Mouse (Mus musculus) lung, postnatal 0 days (tissue): ENCODE measurements around the gene Lrp11.

ENCODE experiments used
- CTCF ChIP-seq: IDR thresholded peaks from 2 replicates; pipeline ENCODE4 v1.5.1; 2016; ENCODE audit warnings: antibody characterized with exemption, mild to moderate bottlenecking
- EP300 ChIP-seq: IDR thresholded peaks from 2 replicates; pipeline ENCODE4 v1.6.1; 2016; ENCODE audit warnings: antibody characterized with exemption, mild to moderate bottlenecking, control low read depth

DNA sequence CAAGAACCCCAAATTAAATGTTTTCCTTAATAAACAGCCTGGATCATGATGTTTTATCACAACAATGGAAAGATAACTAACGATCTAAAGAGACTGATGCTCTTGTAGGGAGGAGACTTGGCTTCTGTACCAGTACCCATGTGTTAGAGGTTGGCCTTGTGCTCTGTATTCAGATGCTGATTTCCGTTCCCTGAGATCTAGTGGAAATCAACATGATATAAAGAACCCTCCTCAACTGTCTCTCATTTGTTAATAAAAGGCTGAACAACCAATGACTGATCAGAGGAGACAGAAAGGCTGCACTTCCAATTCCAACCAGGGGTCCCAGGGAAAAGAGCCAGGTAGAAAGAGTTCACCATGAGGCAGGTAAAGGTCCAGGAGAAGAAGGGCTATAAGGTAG is 56.3 kb downstream of the Lrp11 start:
- TF ChIP-seq CTCF: no peak
- no peak for TF ChIP-seq EP300
